Mouse (Mus musculus): ENCODE measurements around the gene Emx2.

DNA sequence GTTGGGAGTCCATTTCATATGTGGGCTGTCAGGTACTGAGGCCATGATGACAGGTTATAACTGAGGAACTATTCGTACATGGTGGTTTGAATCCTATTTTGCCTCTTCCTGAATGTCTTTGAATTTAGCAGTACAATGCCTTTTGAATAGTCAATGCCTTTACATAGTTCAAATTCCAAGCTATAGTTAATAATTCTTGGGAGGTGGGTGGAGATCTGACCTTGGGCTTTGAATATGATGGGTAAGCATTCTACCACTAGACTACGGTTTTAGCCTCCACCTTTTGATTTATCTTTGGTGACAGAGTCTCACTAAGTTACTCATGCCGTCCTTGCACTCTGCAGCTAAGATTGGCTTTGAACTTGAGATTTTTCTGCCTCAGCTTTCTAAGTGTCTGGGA lies 55.0 kb downstream of the Emx2 start:
- TF ChIP-seq CTCF (conservative IDR thresholded peaks at IDR 0.05; ENCODE audit: low read length) (no peak), POU5F1 (IDR thresholded peaks at IDR 0.05; ENCODE audit: borderline replicate concordance, low read length) (no peak)

Measured in E14TG2a.4 (cell line).